Mouse (Mus musculus): ENCODE results near the gene Nav2. TPM values are rescaled to one million over a fixed set of nuclear protein-coding genes. Genes with fewer than 3 reads are reported as not detected.
A peak's percentile ranks its signal among the peaks of the same experiment; 100 is the strongest.

Gene Nav2
- polyA plus RNA-seq, 1 experiment from 2014 or later = 22.5 TPM

DNA sequence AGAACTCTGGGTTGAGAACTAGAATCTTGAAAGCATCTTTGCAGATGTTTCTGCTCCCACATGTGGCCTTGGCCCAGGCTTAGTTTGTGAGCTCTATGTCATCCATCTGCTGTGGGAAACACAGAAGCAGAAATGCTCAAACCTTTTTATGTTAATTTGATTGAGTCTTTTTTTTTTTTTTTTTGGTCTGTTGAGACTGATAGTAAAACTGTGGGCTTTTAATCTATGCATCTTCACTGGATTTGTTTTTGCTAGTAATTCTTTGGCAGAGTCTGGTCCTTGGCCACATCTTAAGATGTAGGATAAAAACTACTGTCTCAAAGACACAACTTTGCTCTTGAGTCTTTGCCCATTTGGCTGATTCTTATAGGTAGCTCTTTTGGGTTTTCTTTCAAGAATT lies 2.6 kb downstream of the Nav2 start:
- Histone ChIP-seq H3K4me2 (ENCODE audit: low read length) (no peak overlapping the region), H3K27me3 (ENCODE audit: control insufficient read depth, insufficient read depth, low read length) (no peaks in the 10 kb centered on the region), H3K9me3 (ENCODE audit: control insufficient read depth, low read length) (no peaks in the 10 kb centered on the region), H3K9ac (replicated peaks; ENCODE audit: low read length) (no peak overlapping the region), H3K36me3 (ENCODE audit: control insufficient read depth, insufficient read depth, low read length) (no peaks in the 10 kb centered on the region), H3K27ac (replicated peaks; ENCODE audit: low read depth, low read length) (no peak overlapping the region), H3K4me1 (ENCODE audit: control insufficient read depth, insufficient read depth, low read length) (peaks cover 11% of the 10 kb centered on the region; the same call in 1 of the 2 replicates), H3K4me3 (replicated peaks; ENCODE audit: low read depth, low read length) (no peak overlapping the region)
- DNase-seq (no peak), ATAC-seq (ENCODE audit: low FRiP score, low TSS enrichment) (no peak)

- Histone ChIP-seq H3K27me3 (ENCODE audit: control insufficient read depth, insufficient read depth, low read length) (peaks cover 16% of the 10 kb centered on the region; the same call in 1 of the 2 replicates), H3K27ac (replicated peaks; ENCODE audit: low read depth, low read length) (peak overlapping the region; percentile 67), H3K9me3 (ENCODE audit: control insufficient read depth, low read length) (no peaks in the 10 kb centered on the region), H3K4me1 (ENCODE audit: control insufficient read depth, insufficient read depth, low read length) (peaks cover 16% of the 10 kb centered on the region; the same call in 1 of the 2 replicates), H3K4me3 (replicated peaks; ENCODE audit: low read depth, low read length) (no peak overlapping the region), H3K4me2 (ENCODE audit: low read length) (0 out of 2 replicates have a peak overlapping the region, but pooled peaks have one; percentile 11), H3K9ac (replicated peaks; ENCODE audit: low read length) (no peak overlapping the region), H3K36me3 (ENCODE audit: control insufficient read depth, insufficient read depth, low read length) (no peaks in the 10 kb centered on the region)
- peak; percentile 68 for DNase-seq
- 27% methylated on average over 12 of the region's 12 CpGs for WGBS
- peak; percentile 44 for ATAC-seq (ENCODE audit: low FRiP score, low TSS enrichment)
Observed at GRCm38 (mm10) chr7:48914630-48915506, 6.4 kb downstream of the Nav2 start.

DNA sequence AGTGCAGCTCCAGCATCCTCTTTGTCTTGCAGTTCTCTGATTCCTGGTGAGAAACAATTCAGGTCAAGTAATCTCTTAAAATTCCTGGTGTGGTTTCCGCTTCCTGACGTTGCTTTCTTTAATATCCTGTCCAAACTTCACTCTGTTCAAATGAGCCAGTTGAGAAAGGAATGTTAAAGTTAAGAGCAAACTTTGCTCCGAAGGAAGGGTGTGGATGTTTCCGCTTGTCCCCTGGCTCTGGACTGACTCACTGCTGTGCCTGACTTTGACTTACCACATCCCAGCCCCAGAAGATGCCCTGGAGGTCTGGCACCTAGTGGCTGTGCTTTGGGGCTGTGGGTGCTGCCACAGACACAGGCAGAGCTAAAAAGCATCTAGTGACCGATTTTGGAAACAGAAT lies 8.9 kb downstream of the Nav2 start:
- H3K9ac ChIP-seq (replicated peaks; ENCODE audit: low read length) = no peak overlapping the region
- H3K36me3 ChIP-seq (ENCODE audit: control insufficient read depth, insufficient read depth, low read length) = no peaks in the 10 kb centered on the region
- H3K4me2 ChIP-seq (ENCODE audit: low read length) = no peak overlapping the region
- DNase-seq (no peak), ATAC-seq (ENCODE audit: low FRiP score, low TSS enrichment) (no peak)
- H3K27me3 ChIP-seq (ENCODE audit: control insufficient read depth, insufficient read depth, low read length) = peaks cover 16% of the 10 kb centered on the region; the same call in 1 of the 2 replicates
- peaks cover 16% of the 10 kb centered on the region; the same call in 1 of the 2 replicates for H3K4me1 ChIP-seq (ENCODE audit: control insufficient read depth, insufficient read depth, low read length)
- WGBS = 20% methylated on average over 5 of the region's 5 CpGs
- no peak overlapping the region for H3K4me3 ChIP-seq (replicated peaks; ENCODE audit: low read depth, low read length)
- H3K27ac ChIP-seq (replicated peaks; ENCODE audit: low read depth, low read length) = no peak overlapping the region
- no peaks in the 10 kb centered on the region for H3K9me3 ChIP-seq (ENCODE audit: control insufficient read depth, low read length)

GRCm38 (mm10) chr7:48917988-48918387 lies 9.5 kb downstream of the Nav2 start:
- WGBS = 6% methylated on average over 5 of the region's 5 CpGs

DNA sequence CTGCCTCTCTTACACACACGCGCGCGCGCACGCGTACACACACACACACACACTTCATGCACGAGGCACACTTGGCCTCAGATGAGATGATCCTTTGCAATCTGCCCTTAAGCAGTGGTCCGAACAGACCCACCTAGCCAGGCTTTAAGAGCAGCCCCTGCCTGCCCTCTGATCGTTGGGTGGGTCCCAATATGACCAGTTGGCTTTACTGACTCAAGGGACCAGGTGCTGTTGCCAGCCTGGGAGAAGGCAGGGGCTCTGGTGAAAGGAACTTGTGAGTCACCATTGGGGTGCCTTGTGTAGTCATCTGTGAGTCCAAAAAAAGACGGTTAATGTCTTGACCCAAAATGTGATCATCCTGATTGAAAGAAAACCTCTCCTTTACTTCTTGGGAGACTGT lies 9.9 kb downstream of the Nav2 start:
- 17% methylated on average over 11 of the region's 11 CpGs for WGBS
- H3K9ac ChIP-seq (replicated peaks; ENCODE audit: low read length) = no peak overlapping the region
- H3K4me3 ChIP-seq (replicated peaks; ENCODE audit: low read depth, low read length) = no peak overlapping the region
- DNase-seq (no peak), ATAC-seq (ENCODE audit: low FRiP score, low TSS enrichment) (no peak)
- no peaks in the 10 kb centered on the region for H3K9me3 ChIP-seq (ENCODE audit: control insufficient read depth, low read length)
- H3K36me3 ChIP-seq (ENCODE audit: control insufficient read depth, insufficient read depth, low read length) = no peaks in the 10 kb centered on the region
- no peak overlapping the region for H3K4me2 ChIP-seq (ENCODE audit: low read length)
- peaks cover 16% of the 10 kb centered on the region; the same call in 1 of the 2 replicates for H3K4me1 ChIP-seq (ENCODE audit: control insufficient read depth, insufficient read depth, low read length)
- peaks cover 16% of the 10 kb centered on the region; the same call in 1 of the 2 replicates for H3K27me3 ChIP-seq (ENCODE audit: control insufficient read depth, insufficient read depth, low read length)
- H3K27ac ChIP-seq (replicated peaks; ENCODE audit: low read depth, low read length) = no peak overlapping the region

More at GRCm38 (mm10) chr7:48917988-48918387, 9.5 kb downstream of the Nav2 start:
- peaks cover 16% of the 10 kb centered on the region; the same call in 1 of the 2 replicates for H3K4me1 ChIP-seq (ENCODE audit: control insufficient read depth, insufficient read depth, low read length)
- no peak overlapping the region for H3K4me3 ChIP-seq (replicated peaks; ENCODE audit: low read depth, low read length)
- peaks cover 16% of the 10 kb centered on the region; the same call in 1 of the 2 replicates for H3K27me3 ChIP-seq (ENCODE audit: control insufficient read depth, insufficient read depth, low read length)
- no peak overlapping the region for H3K27ac ChIP-seq (replicated peaks; ENCODE audit: low read depth, low read length)
- H3K9ac ChIP-seq (replicated peaks; ENCODE audit: low read length) = no peak overlapping the region
- DNase-seq (no peak), ATAC-seq (ENCODE audit: low FRiP score, low TSS enrichment) (no peak)
- no peak overlapping the region for H3K4me2 ChIP-seq (ENCODE audit: low read length)
- H3K9me3 ChIP-seq (ENCODE audit: control insufficient read depth, low read length) = no peaks in the 10 kb centered on the region
- H3K36me3 ChIP-seq (ENCODE audit: control insufficient read depth, insufficient read depth, low read length) = no peaks in the 10 kb centered on the region

- H3K4me3 ChIP-seq (replicated peaks; ENCODE audit: low read depth, low read length) = no peak overlapping the region
- ATAC-seq (ENCODE audit: low FRiP score, low TSS enrichment) (no peak), DNase-seq (no peak)
- no peaks in the 10 kb centered on the region for H3K36me3 ChIP-seq (ENCODE audit: control insufficient read depth, insufficient read depth, low read length)
- H3K9ac ChIP-seq (replicated peaks; ENCODE audit: low read length) = no peak overlapping the region
- no peaks in the 10 kb centered on the region for H3K4me1 ChIP-seq (ENCODE audit: control insufficient read depth, insufficient read depth, low read length)
- no peaks in the 10 kb centered on the region for H3K9me3 ChIP-seq (ENCODE audit: control insufficient read depth, low read length)
- H3K27me3 ChIP-seq (ENCODE audit: control insufficient read depth, insufficient read depth, low read length) = no peaks in the 10 kb centered on the region
- H3K27ac ChIP-seq (replicated peaks; ENCODE audit: low read depth, low read length) = no peak overlapping the region
- H3K4me2 ChIP-seq (ENCODE audit: low read length) = no peak overlapping the region
- 94% methylated on average over 10 of the region's 10 CpGs for WGBS
Observed at GRCm38 (mm10) chr7:48923620-48924019, 15.1 kb downstream of the Nav2 start.

GRCm38 (mm10) chr7:48925214-48925613 lies 16.7 kb downstream of the Nav2 start:
- WGBS = 93% methylated on average over 3 of the region's 3 CpGs
- no peaks in the 10 kb centered on the region for H3K36me3 ChIP-seq (ENCODE audit: control insufficient read depth, insufficient read depth, low read length)
- ATAC-seq (ENCODE audit: low FRiP score, low TSS enrichment) (no peak), DNase-seq (no peak)
- no peak overlapping the region for H3K27ac ChIP-seq (replicated peaks; ENCODE audit: low read depth, low read length)
- H3K27me3 ChIP-seq (ENCODE audit: control insufficient read depth, insufficient read depth, low read length) = no peaks in the 10 kb centered on the region
- no peaks in the 10 kb centered on the region for H3K9me3 ChIP-seq (ENCODE audit: control insufficient read depth, low read length)
- no peak overlapping the region for H3K4me3 ChIP-seq (replicated peaks; ENCODE audit: low read depth, low read length)
- H3K4me1 ChIP-seq (ENCODE audit: control insufficient read depth, insufficient read depth, low read length) = no peaks in the 10 kb centered on the region
- H3K4me2 ChIP-seq (ENCODE audit: low read length) = no peak overlapping the region
- no peak overlapping the region for H3K9ac ChIP-seq (replicated peaks; ENCODE audit: low read length)

- no peaks in the 10 kb centered on the region for H3K27me3 ChIP-seq (ENCODE audit: control insufficient read depth, insufficient read depth, low read length)
- peaks cover 3% of the 10 kb centered on the region; the same call in 1 of the 2 replicates for H3K4me1 ChIP-seq (ENCODE audit: control insufficient read depth, insufficient read depth, low read length)
- no peaks in the 10 kb centered on the region for H3K36me3 ChIP-seq (ENCODE audit: control insufficient read depth, insufficient read depth, low read length)
- no peak overlapping the region for H3K27ac ChIP-seq (replicated peaks; ENCODE audit: low read depth, low read length)
- DNase-seq (peak; percentile 77), ATAC-seq (ENCODE audit: low FRiP score, low TSS enrichment) (peak; percentile 46; the same call in 1 of the 2 replicates)
- no peak overlapping the region for H3K4me3 ChIP-seq (replicated peaks; ENCODE audit: low read depth, low read length)
- no peaks in the 10 kb centered on the region for H3K9me3 ChIP-seq (ENCODE audit: control insufficient read depth, low read length)
- H3K9ac ChIP-seq (replicated peaks; ENCODE audit: low read length) = no peak overlapping the region
- H3K4me2 ChIP-seq (ENCODE audit: low read length) = no peak overlapping the region
- WGBS = 14% methylated on average over 3 of the region's 3 CpGs
Observed at GRCm38 (mm10) chr7:48928364-48928763, 19.8 kb downstream of the Nav2 start.

- Histone ChIP-seq H3K4me1 (ENCODE audit: control insufficient read depth, insufficient read depth, low read length) (peaks cover 3% of the 10 kb centered on the region; the same call in 1 of the 2 replicates), H3K36me3 (ENCODE audit: control insufficient read depth, insufficient read depth, low read length) (no peaks in the 10 kb centered on the region)
- no peak for ATAC-seq (ENCODE audit: low FRiP score, low TSS enrichment)
Observed at GRCm38 (mm10) chr7:48930399-48930798, 21.9 kb downstream of the Nav2 start.

More at GRCm38 (mm10) chr7:48930399-48930798, 21.9 kb downstream of the Nav2 start:
- Histone ChIP-seq H3K4me2 (ENCODE audit: low read length) (no peak overlapping the region), H3K4me3 (replicated peaks; ENCODE audit: low read depth, low read length) (no peak overlapping the region), H3K27me3 (ENCODE audit: control insufficient read depth, insufficient read depth, low read length) (no peaks in the 10 kb centered on the region), H3K9ac (replicated peaks; ENCODE audit: low read length) (no peak overlapping the region), H3K27ac (replicated peaks; ENCODE audit: low read depth, low read length) (no peak overlapping the region), H3K9me3 (ENCODE audit: control insufficient read depth, low read length) (no peaks in the 10 kb centered on the region)
- WGBS = 28% methylated on average over 5 of the region's 5 CpGs
- peak; percentile 33 for DNase-seq
